Mouse (Mus musculus): ENCODE measurements around the gene Il17c. TPM values are rescaled to one million over a fixed set of nuclear protein-coding genes. Genes with fewer than 3 reads are reported as not detected.
A peak's percentile ranks its signal among the peaks of the same experiment; 100 is the strongest.

The Il17c gene
- polyA plus RNA-seq, 1 experiment from 2014 or later = not detected

GRCm38 (mm10) chr8:122415554-122415953 is 6.3 kb upstream of the Il17c start:
- Histone ChIP-seq H3K36me3 (ENCODE audit: insufficient read depth, low read length) (peaks cover 69% of the 10 kb centered on the region), H3K4me3 (replicated peaks; ENCODE audit: low read depth, low read length) (no peak overlapping the region), H3K9me3 (replicated peaks; ENCODE audit: low read length) (no peaks in the 10 kb centered on the region), H3K4me1 (replicated peaks; ENCODE audit: insufficient read depth, low read length) (no peaks in the 10 kb centered on the region), H3K9ac (ENCODE audit: low read depth, low read length) (no peak overlapping the region), H3K4me2 (ENCODE audit: low read length) (no peak overlapping the region), H3K27ac (no peak overlapping the region), H3K27me3 (ENCODE audit: insufficient read depth, low read length) (no peaks in the 10 kb centered on the region)
- WGBS = 82% methylated on average over 6 of the region's 6 CpGs
- TF ChIP-seq CTCF (IDR thresholded peaks at IDR 0.05; ENCODE audit: low read depth) = no peak
- no peak for ATAC-seq (replicated peaks; ENCODE audit: low FRiP score, low read depth)
- no peak for DNase-seq (ENCODE audit: low spot score)

GRCm38 (mm10) chr8:122419881-122420555 is 1.8 kb upstream of the Il17c start:
- Histone ChIP-seq H3K27me3 (ENCODE audit: insufficient read depth, low read length) (no peaks in the 10 kb centered on the region), H3K4me2 (ENCODE audit: low read length) (no peak overlapping the region), H3K4me1 (replicated peaks; ENCODE audit: insufficient read depth, low read length) (peaks cover 6% of the 10 kb centered on the region; the same call in 1 of the 2 replicates), H3K9me3 (replicated peaks; ENCODE audit: low read length) (no peaks in the 10 kb centered on the region), H3K36me3 (ENCODE audit: insufficient read depth, low read length) (peaks cover 33% of the 10 kb centered on the region), H3K9ac (ENCODE audit: low read depth, low read length) (no peak overlapping the region), H3K27ac (no peak overlapping the region), H3K4me3 (replicated peaks; ENCODE audit: low read depth, low read length) (no peak overlapping the region)
- WGBS = 55% methylated on average over 9 of the region's 9 CpGs
- ATAC-seq (replicated peaks; ENCODE audit: low FRiP score, low read depth) (no peak), DNase-seq (ENCODE audit: low spot score) (no peak)
- TF ChIP-seq CTCF (IDR thresholded peaks at IDR 0.05; ENCODE audit: low read depth) = no peak

- DNase-seq (ENCODE audit: low spot score) (no peak), ATAC-seq (replicated peaks; ENCODE audit: low FRiP score, low read depth) (no peak)
- Histone ChIP-seq H3K4me2 (ENCODE audit: low read length) (no peak overlapping the region), H3K9me3 (replicated peaks; ENCODE audit: low read length) (no peaks in the 10 kb centered on the region), H3K27ac (no peak overlapping the region), H3K27me3 (ENCODE audit: insufficient read depth, low read length) (no peaks in the 10 kb centered on the region), H3K4me3 (replicated peaks; ENCODE audit: low read depth, low read length) (no peak overlapping the region), H3K36me3 (ENCODE audit: insufficient read depth, low read length) (peaks cover 6% of the 10 kb centered on the region; the same call in 1 of the 2 replicates), H3K9ac (ENCODE audit: low read depth, low read length) (no peak overlapping the region), H3K4me1 (replicated peaks; ENCODE audit: insufficient read depth, low read length) (peaks cover 6% of the 10 kb centered on the region; the same call in 1 of the 2 replicates)
- 83% methylated on average over 24 of the region's 24 CpGs for WGBS
- TF ChIP-seq CTCF (IDR thresholded peaks at IDR 0.05; ENCODE audit: low read depth) = no peak
Observed at GRCm38 (mm10) chr8:122423217-122423616, 1.4 kb downstream of the Il17c start.

GRCm38 (mm10) chr8:122423659-122424058 is 1.8 kb downstream of the Il17c start:
- WGBS = 33% methylated on average over 5 of the region's 5 CpGs
- DNase-seq (ENCODE audit: low spot score) = peak; percentile 47
- Histone ChIP-seq H3K9ac (ENCODE audit: low read depth, low read length) (no peak overlapping the region), H3K27ac (no peak overlapping the region), H3K4me3 (replicated peaks; ENCODE audit: low read depth, low read length) (no peak overlapping the region), H3K27me3 (ENCODE audit: insufficient read depth, low read length) (no peaks in the 10 kb centered on the region), H3K4me1 (replicated peaks; ENCODE audit: insufficient read depth, low read length) (peaks cover 6% of the 10 kb centered on the region; the same call in 1 of the 2 replicates), H3K36me3 (ENCODE audit: insufficient read depth, low read length) (peaks cover 1% of the 10 kb centered on the region; the same call in 1 of the 2 replicates), H3K4me2 (ENCODE audit: low read length) (no peak overlapping the region), H3K9me3 (replicated peaks; ENCODE audit: low read length) (no peaks in the 10 kb centered on the region)
- no peak for ATAC-seq (replicated peaks; ENCODE audit: low FRiP score, low read depth)
- TF ChIP-seq CTCF (IDR thresholded peaks at IDR 0.05; ENCODE audit: low read depth) = no peak

GRCm38 (mm10) chr8:122426145-122426544 is 4.3 kb downstream of the Il17c start:
- H3K9ac ChIP-seq (ENCODE audit: low read depth, low read length) = no peak overlapping the region
- no peak overlapping the region for H3K4me2 ChIP-seq (ENCODE audit: low read length)
- no peaks in the 10 kb centered on the region for H3K27me3 ChIP-seq (ENCODE audit: insufficient read depth, low read length)
- H3K9me3 ChIP-seq (replicated peaks; ENCODE audit: low read length) = no peaks in the 10 kb centered on the region
- no peaks in the 10 kb centered on the region for H3K36me3 ChIP-seq (ENCODE audit: insufficient read depth, low read length)
- ATAC-seq (replicated peaks; ENCODE audit: low FRiP score, low read depth) (no peak), DNase-seq (ENCODE audit: low spot score) (no peak)
- no peak for TF ChIP-seq CTCF (IDR thresholded peaks at IDR 0.05; ENCODE audit: low read depth)
- peaks cover 14% of the 10 kb centered on the region for H3K4me1 ChIP-seq (replicated peaks; ENCODE audit: insufficient read depth, low read length)
- WGBS = 79% methylated on average over 9 of the region's 9 CpGs
- no peak overlapping the region for H3K27ac ChIP-seq
- H3K4me3 ChIP-seq (replicated peaks; ENCODE audit: low read depth, low read length) = no peak overlapping the region

GRCm38 (mm10) chr8:122427607-122428006 is 5.8 kb downstream of the Il17c start:
- TF ChIP-seq CTCF (IDR thresholded peaks at IDR 0.05; ENCODE audit: low read depth) = no peak
- no peak for DNase-seq (ENCODE audit: low spot score)
- ATAC-seq (replicated peaks; ENCODE audit: low FRiP score, low read depth) = no peak
- Histone ChIP-seq H3K4me3 (replicated peaks; ENCODE audit: low read depth, low read length) (no peak overlapping the region), H3K9ac (ENCODE audit: low read depth, low read length) (no peak overlapping the region), H3K9me3 (replicated peaks; ENCODE audit: low read length) (no peaks in the 10 kb centered on the region), H3K27me3 (ENCODE audit: insufficient read depth, low read length) (no peaks in the 10 kb centered on the region), H3K36me3 (ENCODE audit: insufficient read depth, low read length) (no peaks in the 10 kb centered on the region), H3K4me1 (replicated peaks; ENCODE audit: insufficient read depth, low read length) (peaks cover 25% of the 10 kb centered on the region), H3K4me2 (ENCODE audit: low read length) (no peak overlapping the region), H3K27ac (no peak overlapping the region)
- WGBS = 86% methylated on average over 7 of the region's 7 CpGs
